Mouse (Mus musculus) hindbrain, embryonic 16.5 days (tissue): ENCODE results near the gene Rhov. TPM values are rescaled to one million over a fixed set of nuclear protein-coding genes. Genes with fewer than 3 reads are reported as not detected.

Source experiments
- ATAC-seq: fragments of 200-750 bp; cut with Nextera tagmentation; 2 replicates; pipeline ENCODE4 v1.8.0; 2017; ENCODE audit warnings: moderate TSS enrichment, moderate library complexity
- H3K27ac ChIP-seq: fragments of 300-500 bp; sonication (generic); 2 replicates; pipeline ENCODE4 v1.5.1; 2014; ENCODE audit warnings: low read depth, mild to moderate bottlenecking, control low read depth, low read length, moderate library complexity
- H3K27me3 ChIP-seq: fragments of 300-500 bp; sonication (generic); replicated peaks from 2 replicates; pipeline ENCODE4 v1.6.1; 2014; ENCODE audit warnings: low read length; ENCODE audit not compliant: control insufficient read depth, insufficient read depth
- H3K36me3 ChIP-seq: fragments of 300-500 bp; sonication (generic); 2 replicates; pipeline ENCODE4 v1.6.1; 2014; ENCODE audit warnings: mild to moderate bottlenecking, low read length, moderate library complexity, mixed read lengths; ENCODE audit not compliant: control insufficient read depth, insufficient read depth
- H3K4me1 ChIP-seq: fragments of 300-500 bp; sonication (generic); 2 replicates; pipeline ENCODE4 v1.6.1; 2014; ENCODE audit warnings: low read depth, low read length; ENCODE audit not compliant: control insufficient read depth, insufficient read depth
- H3K4me2 ChIP-seq: fragments of 300-500 bp; sonication (generic); 2 replicates; pipeline ENCODE4 v1.6.1; 2014; ENCODE audit warnings: mild to moderate bottlenecking, low read length, control low read depth, moderate library complexity
- H3K4me3 ChIP-seq: fragments of 300-500 bp; sonication (generic); 2 replicates; pipeline ENCODE4 v1.5.1; 2014; ENCODE audit warnings: mild to moderate bottlenecking, low read length, control low read depth, moderate library complexity
- H3K9ac ChIP-seq: fragments of 300-500 bp; sonication (generic); 2 replicates; pipeline ENCODE4 v1.6.1; 2014; ENCODE audit warnings: low read depth, mild to moderate bottlenecking, control low read depth, low read length, moderate library complexity
- H3K9me3 ChIP-seq: fragments of 300-500 bp; sonication (generic); 2 replicates; pipeline ENCODE4 v1.6.1; 2014; ENCODE audit warnings: mild to moderate bottlenecking, low read length, moderate library complexity; ENCODE audit not compliant: control insufficient read depth
- WGBS: fragments of 180-500 bp; shearing (Covaris S2); extraction: QIAGEN DNeasy Blood & Tissue Kit; methylation state at CpG from one replicate; pipeline ENCODE4 v1.1.7; 2014; 5-methylcytosine and 5-hydroxymethylcytosine counted together
- polyA plus RNA-seq: library from polyadenylated mRNA; unstranded; fragments of >200 nt; fragmentation: Nextera tagmentation; extraction: Ambion mirVana; gene quantifications from 2 replicates; pipeline ENCODE4 v1.2.1, GENCODE M21; 2015

Rhov gene
- polyA plus RNA-seq, 1 experiment from 2014 or later: 56.9 TPM

GRCm38 (mm10) chr2:119304391-119304790 lies 33.3 kb upstream of the Rhov start:
- H3K9me3 ChIP-seq: no peaks in the 10 kb centered on the region
- ATAC-seq: no peak
- no peak overlapping the region for H3K4me2 ChIP-seq
- 60% methylated on average over 3 of the region's 3 CpGs for WGBS
- H3K27ac ChIP-seq: no peak overlapping the region
- no peak overlapping the region for H3K4me3 ChIP-seq
- no peaks in the 10 kb centered on the region for H3K36me3 ChIP-seq
- peaks cover 15% of the 10 kb centered on the region for H3K4me1 ChIP-seq
- H3K27me3 ChIP-seq: no peaks in the 10 kb centered on the region
- H3K9ac ChIP-seq: no peak overlapping the region

GRCm38 (mm10) chr2:119302876-119303275 lies 31.8 kb upstream of the Rhov start:
- no peak overlapping the region for H3K9ac ChIP-seq
- H3K4me3 ChIP-seq: no peak overlapping the region
- no peaks in the 10 kb centered on the region for H3K9me3 ChIP-seq
- no peak for ATAC-seq
- H3K4me2 ChIP-seq: no peak overlapping the region
- H3K4me1 ChIP-seq: peaks cover 15% of the 10 kb centered on the region
- WGBS: 79% methylated on average over 6 of the region's 6 CpGs
- H3K36me3 ChIP-seq: peaks cover 5% of the 10 kb centered on the region
- no peaks in the 10 kb centered on the region for H3K27me3 ChIP-seq
- no peak overlapping the region for H3K27ac ChIP-seq

GRCm38 (mm10) chr2:119300819-119301493 lies 29.9 kb upstream of the Rhov start:
- ATAC-seq: peak; percentile 68
- H3K4me3 ChIP-seq: no peak overlapping the region
- no peaks in the 10 kb centered on the region for H3K9me3 ChIP-seq
- H3K27me3 ChIP-seq: no peaks in the 10 kb centered on the region
- H3K4me1 ChIP-seq: peaks cover 15% of the 10 kb centered on the region
- H3K36me3 ChIP-seq: peaks cover 16% of the 10 kb centered on the region
- WGBS: 37% methylated on average over 7 of the region's 7 CpGs
- H3K9ac ChIP-seq: 0 out of 2 replicates have a peak overlapping the region, but pooled peaks have one; percentile 23
- peak overlapping the region; percentile 72 for H3K27ac ChIP-seq
- no peak overlapping the region; the same call in 1 of the 2 replicates for H3K4me2 ChIP-seq

- H3K9me3 ChIP-seq: no peaks in the 10 kb centered on the region
- peak; percentile 64 for ATAC-seq
- H3K27me3 ChIP-seq: no peaks in the 10 kb centered on the region
- H3K4me2 ChIP-seq: peak overlapping the region; percentile 33
- peak overlapping the region; percentile 72 for H3K27ac ChIP-seq
- WGBS: 6% methylated on average over 14 of the region's 15 CpGs
- H3K36me3 ChIP-seq: peaks cover 17% of the 10 kb centered on the region
- H3K4me1 ChIP-seq: peaks cover 15% of the 10 kb centered on the region
- no peak overlapping the region for H3K9ac ChIP-seq
- H3K4me3 ChIP-seq: no peak overlapping the region
Observed at GRCm38 (mm10) chr2:119299981-119300818, 29.1 kb upstream of the Rhov start.

- Histone ChIP-seq H3K9me3 (no peaks in the 10 kb centered on the region), H3K27me3 (no peaks in the 10 kb centered on the region), H3K4me2 (no peak overlapping the region), H3K27ac (no peak overlapping the region), H3K9ac (no peak overlapping the region), H3K36me3 (peaks cover 29% of the 10 kb centered on the region), H3K4me3 (no peak overlapping the region), H3K4me1 (peaks cover 12% of the 10 kb centered on the region)
- ATAC-seq: no peak
- WGBS: 88% methylated on average over 2 of the region's 2 CpGs
Observed at GRCm38 (mm10) chr2:119298839-119299238, 27.8 kb upstream of the Rhov start.

- WGBS: 51% methylated on average over 5 of the region's 5 CpGs
- H3K36me3 ChIP-seq: peaks cover 34% of the 10 kb centered on the region
- H3K4me2 ChIP-seq: no peak overlapping the region
- H3K4me3 ChIP-seq: no peak overlapping the region
- no peak overlapping the region for H3K9ac ChIP-seq
- no peaks in the 10 kb centered on the region for H3K27me3 ChIP-seq
- H3K9me3 ChIP-seq: no peaks in the 10 kb centered on the region
- H3K4me1 ChIP-seq: peaks cover 12% of the 10 kb centered on the region
- H3K27ac ChIP-seq: no peak overlapping the region
- no peak for ATAC-seq
Observed at GRCm38 (mm10) chr2:119298330-119298729, 27.3 kb upstream of the Rhov start.

GRCm38 (mm10) chr2:119297506-119297905 lies 26.4 kb upstream of the Rhov start:
- H3K4me3 ChIP-seq: no peak overlapping the region
- H3K27me3 ChIP-seq: no peaks in the 10 kb centered on the region
- H3K9me3 ChIP-seq: no peaks in the 10 kb centered on the region
- no peak for ATAC-seq
- H3K9ac ChIP-seq: no peak overlapping the region
- no peak overlapping the region for H3K4me2 ChIP-seq
- no peak overlapping the region for H3K27ac ChIP-seq
- peaks cover 40% of the 10 kb centered on the region for H3K36me3 ChIP-seq
- WGBS: 94% methylated on average over 19 of the region's 19 CpGs
- H3K4me1 ChIP-seq: peaks cover 12% of the 10 kb centered on the region

- Histone ChIP-seq H3K4me3 (no peak overlapping the region), H3K36me3 (peaks cover 44% of the 10 kb centered on the region), H3K9ac (no peak overlapping the region), H3K4me1 (peaks cover 12% of the 10 kb centered on the region), H3K9me3 (no peaks in the 10 kb centered on the region), H3K27ac (no peak overlapping the region), H3K27me3 (no peaks in the 10 kb centered on the region), H3K4me2 (no peak overlapping the region)
- WGBS: 96% methylated on average over 12 of the region's 12 CpGs
- no peak for ATAC-seq
Observed at GRCm38 (mm10) chr2:119296756-119297155, 25.7 kb upstream of the Rhov start.

GRCm38 (mm10) chr2:119294411-119294810 lies 23.3 kb upstream of the Rhov start:
- Histone ChIP-seq H3K4me1 (peaks cover 7% of the 10 kb centered on the region), H3K4me3 (no peak overlapping the region), H3K9ac (no peak overlapping the region), H3K4me2 (no peak overlapping the region), H3K9me3 (no peaks in the 10 kb centered on the region), H3K27ac (no peak overlapping the region), H3K36me3 (peaks cover 46% of the 10 kb centered on the region), H3K27me3 (no peaks in the 10 kb centered on the region)
- no peak for ATAC-seq
- whole genome bisulfite sequencing: 94% methylated on average over 18 of the region's 18 CpGs
